Mouse (Mus musculus): ENCODE results near the gene Taar4. TPM values are rescaled to one million over a fixed set of nuclear protein-coding genes. Genes with fewer than 3 reads are reported as not detected.

Gene Taar4
- total RNA-seq (2021) = not detected
- long read RNA-seq, experiment 1 = 0 reads
- long read RNA-seq, experiment 2 = 0 reads

DNA sequence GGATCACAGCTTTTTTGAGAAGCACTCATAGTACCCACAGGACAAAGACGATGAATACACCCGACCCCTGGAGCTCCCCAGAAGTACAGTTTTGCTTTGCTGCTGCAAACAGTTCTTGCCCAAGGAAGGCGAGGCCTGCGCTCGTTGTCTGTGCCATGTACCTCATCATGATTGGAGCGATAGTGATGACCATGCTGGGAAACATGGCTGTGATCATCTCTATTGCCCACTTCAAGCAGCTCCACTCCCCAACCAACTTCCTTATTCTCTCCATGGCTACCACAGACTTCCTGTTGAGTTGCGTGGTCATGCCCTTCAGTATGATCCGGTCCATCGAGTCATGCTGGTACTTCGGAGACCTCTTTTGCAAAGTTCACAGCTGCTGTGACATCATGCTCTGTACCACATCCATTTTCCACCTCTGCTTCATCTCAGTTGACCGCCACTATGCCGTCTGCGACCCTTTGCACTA, at the start of gene Taar4:
TSS of gene Taar4 (plus strand) at position 51 of the 472 bp plus-strand sequence.
- intact Hi-C loops (cut with DNase I) = no loop called here

GRCm38 (mm10) chr10:23920056-23920455, 40.2 kb upstream of the Taar4 start, which contains the start of gene Taar1:
Gene Taar1, plus strand, starts transcription at chr10:23920356.
- H3K27ac ChIP-seq = no peak within 1 kb of the TSS
- H3K4me3 ChIP-seq = no peak within 1 kb of the TSS
- no peak for DNase-seq (ENCODE audit: extremely low spot score in 1 of 2, low spot score in 2 of 2)
- intact Hi-C loops (cut with DNase I) = no loop called here
- no peak for TF ChIP-seq CTCF (IDR thresholded peaks at IDR 0.05)

More for the DNA sequence above, at the start of gene Taar4:
- no peak for TF ChIP-seq CTCF (IDR thresholded peaks at IDR 0.05)
- no peak within 1 kb of the TSS for H3K27ac ChIP-seq
- no peak for DNase-seq (ENCODE audit: extremely low spot score in 1 of 2, low spot score in 2 of 2)
- no peak within 1 kb of the TSS for H3K4me3 ChIP-seq

- intact Hi-C loops (cut with DNase I) = no loop called here
- no peak for DNase-seq (ENCODE audit: extremely low spot score in 1 of 2, low spot score in 2 of 2)
- no peak for TF ChIP-seq CTCF (IDR thresholded peaks at IDR 0.05)
- Histone ChIP-seq H3K4me3 (no peak overlapping the region), H3K27ac (no peak overlapping the region)
These were observed 37.8 kb upstream of the Taar4 start for GRCm38 (mm10) chr10:23922468-23922867.

- Histone ChIP-seq H3K27ac (no peak overlapping the region), H3K4me3 (no peak overlapping the region)
- DNase-seq (ENCODE audit: extremely low spot score in 1 of 2, low spot score in 2 of 2) = no peak
- TF ChIP-seq CTCF (IDR thresholded peaks at IDR 0.05) = no peak
- intact Hi-C loops (cut with DNase I) = no loop called here
These were observed 36.4 kb upstream of the Taar4 start for GRCm38 (mm10) chr10:23923941-23924340.

DNA sequence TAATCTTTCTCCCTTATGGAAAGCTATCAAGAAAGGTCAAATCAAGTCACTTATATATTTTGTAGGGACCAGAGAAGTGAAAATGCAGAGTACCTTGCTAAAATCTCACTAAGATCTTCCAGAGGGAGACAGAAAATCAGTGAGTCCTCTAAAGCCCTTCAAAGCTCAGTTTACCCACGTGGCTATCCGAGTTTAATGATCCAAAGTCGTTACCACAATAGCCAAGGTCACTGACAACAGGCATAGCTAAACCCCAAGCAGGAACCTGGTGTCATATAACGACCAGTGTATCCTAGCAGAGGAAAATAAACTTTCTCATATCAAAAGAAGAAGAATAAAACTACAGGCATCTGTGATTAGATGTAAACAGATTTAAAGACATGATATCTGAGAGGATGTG, 22.7 kb upstream of the Taar4 start:
- Histone ChIP-seq H3K4me3 (no peak overlapping the region), H3K27ac (no peak overlapping the region)
- intact Hi-C loops (cut with DNase I) = no loop called here
- no peak for DNase-seq (ENCODE audit: extremely low spot score in 1 of 2, low spot score in 2 of 2)
- no peak for TF ChIP-seq CTCF (IDR thresholded peaks at IDR 0.05)

- H3K27ac ChIP-seq = no peak within 1 kb of the TSS
- no peak for DNase-seq (ENCODE audit: extremely low spot score in 1 of 2, low spot score in 2 of 2)
- H3K4me3 ChIP-seq = no peak within 1 kb of the TSS
- intact Hi-C loops (cut with DNase I) = no loop called here
- no peak for TF ChIP-seq CTCF (IDR thresholded peaks at IDR 0.05)
These were observed 22.0 kb upstream of the Taar4 start, which contains the start of gene Taar2 for GRCm38 (mm10) chr10:23938312-23938711. Gene Taar2, plus strand, starts transcription at chr10:23938572.

- H3K4me3 ChIP-seq = no peak overlapping the region
- TF ChIP-seq CTCF (IDR thresholded peaks at IDR 0.05) = peak; percentile 34
- intact Hi-C loops (cut with DNase I) = no loop called here
- no peak overlapping the region for H3K27ac ChIP-seq
- no peak for DNase-seq (ENCODE audit: extremely low spot score in 1 of 2, low spot score in 2 of 2)
These were observed 17.8 kb upstream of the Taar4 start for GRCm38 (mm10) chr10:23942465-23942864.

GRCm38 (mm10) chr10:23948026-23948425, 12.3 kb upstream of the Taar4 start:
- intact Hi-C loops (cut with DNase I) = no loop called here
- no peak overlapping the region for H3K4me3 ChIP-seq
- H3K27ac ChIP-seq = no peak overlapping the region
- DNase-seq (ENCODE audit: extremely low spot score in 1 of 2, low spot score in 2 of 2) = no peak
- TF ChIP-seq CTCF (IDR thresholded peaks at IDR 0.05) = no peak

GRCm38 (mm10) chr10:23949508-23950005, 10.7 kb upstream of the Taar4 start, which contains the start of gene Taar3:
Gene Taar3, plus strand, starts transcription at chr10:23949558.
- intact Hi-C loops (cut with DNase I) = no loop called here
- DNase-seq (ENCODE audit: extremely low spot score in 1 of 2, low spot score in 2 of 2) = no peak
- Histone ChIP-seq H3K27ac (no peak within 1 kb of the TSS), H3K4me3 (no peak within 1 kb of the TSS)
- TF ChIP-seq CTCF (IDR thresholded peaks at IDR 0.05) = no peak

DNA sequence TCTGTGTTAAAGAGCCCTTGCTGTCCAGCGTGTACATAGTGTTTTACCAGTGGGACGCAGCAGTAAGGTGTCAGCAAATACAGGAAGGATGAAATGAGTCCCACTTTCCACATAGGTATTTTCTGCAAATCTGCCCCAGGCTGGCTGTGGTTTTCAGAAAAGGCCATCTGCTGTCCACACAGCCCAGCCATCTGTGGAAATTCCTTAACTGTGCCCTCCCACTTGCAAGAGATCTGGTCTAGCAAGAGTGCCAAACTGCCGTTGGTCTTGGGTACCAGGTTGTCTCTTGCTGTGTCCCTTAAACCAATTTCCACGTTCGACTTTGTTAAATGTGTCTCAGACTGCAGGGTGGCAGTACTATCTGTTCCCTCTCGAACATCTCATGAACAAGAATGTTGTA, 8.6 kb upstream of the Taar4 start:
- intact Hi-C loops (cut with DNase I) = no loop called here
- Histone ChIP-seq H3K4me3 (no peak overlapping the region), H3K27ac (no peak overlapping the region)
- DNase-seq (ENCODE audit: extremely low spot score in 1 of 2, low spot score in 2 of 2) = no peak
- TF ChIP-seq CTCF (IDR thresholded peaks at IDR 0.05) = no peak

- TF ChIP-seq CTCF (IDR thresholded peaks at IDR 0.05) = no peak
- DNase-seq (ENCODE audit: extremely low spot score in 1 of 2, low spot score in 2 of 2) = no peak
- no peak overlapping the region for H3K27ac ChIP-seq
- intact Hi-C loops (cut with DNase I) = no loop called here
- no peak overlapping the region for H3K4me3 ChIP-seq
These were observed 1.2 kb upstream of the Taar4 start for GRCm38 (mm10) chr10:23959071-23959470.

GRCm38 (mm10) chr10:23963444-23963843, 3.1 kb downstream of the Taar4 start:
- intact Hi-C loops (cut with DNase I) = no loop called here
- no peak for TF ChIP-seq CTCF (IDR thresholded peaks at IDR 0.05)
- no peak for DNase-seq (ENCODE audit: extremely low spot score in 1 of 2, low spot score in 2 of 2)
- no peak overlapping the region for H3K4me3 ChIP-seq
- no peak overlapping the region for H3K27ac ChIP-seq

GRCm38 (mm10) chr10:23964921-23965610, 4.8 kb downstream of the Taar4 start:
- TF ChIP-seq CTCF (IDR thresholded peaks at IDR 0.05) = no peak
- H3K4me3 ChIP-seq = no peak overlapping the region
- no peak for DNase-seq (ENCODE audit: extremely low spot score in 1 of 2, low spot score in 2 of 2)
- intact Hi-C loops (cut with DNase I) = no loop called here
- no peak overlapping the region for H3K27ac ChIP-seq
